Mouse (Mus musculus) liver, adult (tissue): ENCODE data around the gene 1600014C23Rik.

Experiments used
- GATA4 ChIP-seq: IDR thresholded peaks from 2 replicates; pipeline ENCODE4 v1.6.1; 2014; ENCODE audit warnings: mild to moderate bottlenecking, low read length; ENCODE audit not compliant: insufficient replicate concordance

The 1600014C23Rik gene

GRCm38 (mm10) chr17:45690044-45690443, 43.6 kb downstream of the 1600014C23Rik start:
- no peak for TF ChIP-seq GATA4

GRCm38 (mm10) chr17:45689120-45689519, 44.5 kb downstream of the 1600014C23Rik start:
- TF ChIP-seq GATA4: no peak

GRCm38 (mm10) chr17:45686716-45687115, 46.9 kb downstream of the 1600014C23Rik start, which contains the start of gene Tmem63b:
Gene Tmem63b, minus strand, starts transcription at chr17:45686905.
- no peak for TF ChIP-seq GATA4

GRCm38 (mm10) chr17:45686093-45686619, 47.5 kb downstream of the 1600014C23Rik start, which contains the start of gene Mrpl14:
Gene Mrpl14, plus strand, starts transcription at chr17:45686322.
- TF ChIP-seq GATA4: no peak

- no peak for TF ChIP-seq GATA4
These were observed 48.2 kb downstream of the 1600014C23Rik start for GRCm38 (mm10) chr17:45685171-45686092.

- TF ChIP-seq GATA4: no peak
These were observed 48.9 kb downstream of the 1600014C23Rik start for GRCm38 (mm10) chr17:45684667-45685131.
